Mouse (Mus musculus): Measurements from ENCODE around the gene Gale.

- no peak for TF ChIP-seq POLR2A (IDR thresholded peaks at IDR 0.05; ENCODE audit: borderline replicate concordance, extremely low read depth, low read depth, low read length)
- no peak for TF ChIP-seq CTCF (IDR thresholded peaks at IDR 0.05; ENCODE audit: insufficient read depth, low read length)
Measured at GRCm38 (mm10) chr4:135924418-135924817, 39.1 kb upstream of the Gale start.

Measured in lung, adult 2 months (tissue).